Mouse (Mus musculus) CD8-positive naive resting alpha-beta T cell, adult 2 months (primary cell): ENCODE results near the gene Crk.
A peak's percentile ranks its signal among the peaks of the same experiment; 100 is the strongest.
"Not testable (repeated sequence)": the region's sequence is repeated elsewhere in the genome, so short reads cannot be mapped to it uniquely, and the experiment has no call there.

Experiments
- DNase-seq, 2 experiments: peaks; one replicate each; pipeline ENCODE4 v3.0.0; 2022; ENCODE audit warnings: low read depth in 2 of 2, low spot score in 2 of 2

Gene Crk

DNA sequence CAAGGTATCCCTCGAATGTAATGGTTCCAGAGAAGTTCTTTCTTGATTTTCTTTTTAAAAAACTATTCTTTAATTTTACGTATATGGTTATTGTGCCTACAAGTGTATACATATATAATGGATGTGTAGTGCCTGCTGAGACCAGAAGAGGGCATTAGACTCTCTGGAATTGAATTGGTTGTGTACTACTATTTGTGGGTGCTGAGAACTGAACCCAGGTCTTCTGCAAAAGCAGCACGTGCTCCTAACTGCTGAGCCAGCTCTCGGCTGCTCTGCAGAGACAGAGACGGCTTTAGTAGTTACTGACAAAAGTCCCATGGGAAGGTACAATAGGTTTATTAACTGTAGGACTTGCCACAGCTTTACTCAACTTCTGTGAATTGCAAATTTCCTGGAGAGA is 5.4 kb downstream of the Crk start:
- DNase-seq = no peak

DNA sequence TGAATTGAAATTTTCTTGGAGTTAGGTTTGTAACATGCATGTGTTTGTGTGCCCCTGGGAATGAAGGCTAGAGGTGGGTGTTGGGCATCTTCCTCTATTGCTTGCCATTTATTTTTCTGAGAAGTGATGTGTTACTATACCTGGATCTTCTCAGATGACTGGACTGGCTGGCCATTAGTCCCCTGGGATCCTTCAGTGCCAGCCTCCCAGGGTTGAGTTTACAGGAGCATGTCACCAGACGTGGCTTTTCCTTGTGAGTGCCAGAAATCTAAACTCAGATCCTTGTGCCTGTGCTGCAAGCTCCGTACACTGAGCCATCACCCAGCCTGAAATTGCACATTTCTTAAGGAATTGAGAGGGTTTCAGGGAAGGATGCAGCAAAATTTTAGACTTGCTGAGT is 5.9 kb downstream of the Crk start:
- no peak for DNase-seq

DNA sequence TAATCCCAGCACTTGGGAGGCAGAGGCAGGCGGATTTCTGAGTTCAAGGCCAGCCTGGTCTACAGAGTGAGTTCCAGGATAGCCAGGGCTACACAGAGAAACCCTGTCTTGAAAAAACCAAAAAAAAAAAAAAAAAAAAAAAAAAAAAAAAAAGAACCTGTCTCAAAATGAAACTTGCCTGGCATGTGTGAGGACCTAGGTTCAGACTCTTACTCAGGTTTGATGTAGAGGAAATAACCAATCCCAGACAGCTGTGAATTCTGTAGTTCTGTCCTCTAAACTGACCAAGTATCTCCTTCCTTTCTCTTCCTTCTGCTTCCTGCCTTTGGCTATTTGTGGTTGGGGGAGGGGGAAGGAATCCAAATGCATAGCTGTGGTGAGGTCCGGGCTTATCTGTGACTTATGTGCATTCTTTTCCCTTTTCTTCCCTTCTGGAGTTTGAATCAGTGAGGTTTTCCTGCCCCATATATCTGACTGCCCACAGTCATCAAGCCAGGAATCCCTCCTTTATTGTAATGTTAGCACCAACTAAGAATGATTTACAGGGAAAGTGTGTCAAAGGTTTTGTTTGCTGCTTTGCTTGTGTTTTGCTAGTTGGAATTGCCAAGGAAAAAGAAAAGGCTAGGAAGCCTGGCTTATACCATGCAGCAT is 8.4 kb downstream of the Crk start:
- no peak for DNase-seq

DNA sequence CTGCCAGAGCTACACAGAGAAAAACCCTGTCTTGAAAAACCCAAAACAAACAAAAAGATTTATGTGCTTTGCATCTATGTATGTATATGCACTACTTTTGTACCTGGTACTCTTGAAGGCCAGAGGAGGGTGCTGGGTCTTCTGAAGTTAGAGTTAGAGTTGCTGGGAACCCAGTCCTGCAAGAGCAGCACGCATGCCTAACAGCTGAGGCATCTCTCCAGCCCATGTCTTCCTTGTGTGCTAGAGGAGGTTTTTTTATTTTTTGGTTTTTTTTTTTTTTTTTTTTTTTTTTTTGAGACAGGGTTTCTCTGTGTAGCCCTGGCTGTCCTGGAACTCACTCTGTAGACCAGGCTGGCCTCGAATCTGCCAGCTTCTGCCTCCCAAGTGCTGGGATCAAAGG is 9.1 kb downstream of the Crk start:
- no peak for DNase-seq

DNA sequence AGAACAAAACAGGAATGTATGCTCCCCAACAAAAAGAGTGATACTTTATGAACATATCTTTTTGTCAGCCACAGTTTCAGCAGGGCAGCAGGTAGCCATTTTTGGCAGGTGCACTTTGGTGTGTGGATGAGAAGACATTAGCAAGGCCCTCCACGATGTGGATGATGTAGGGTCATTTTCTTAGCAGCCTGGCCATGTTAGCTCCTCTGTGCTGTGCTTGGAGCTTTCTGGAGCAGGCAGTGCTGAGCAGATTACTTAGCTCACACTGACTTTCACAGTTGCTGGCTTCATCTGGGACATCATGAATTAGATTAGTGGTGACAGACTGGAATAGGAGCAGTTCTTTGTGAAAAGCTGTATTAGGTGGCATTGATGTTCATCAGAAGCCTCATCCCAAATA is 10.9 kb downstream of the Crk start:
- DNase-seq = no peak

DNA sequence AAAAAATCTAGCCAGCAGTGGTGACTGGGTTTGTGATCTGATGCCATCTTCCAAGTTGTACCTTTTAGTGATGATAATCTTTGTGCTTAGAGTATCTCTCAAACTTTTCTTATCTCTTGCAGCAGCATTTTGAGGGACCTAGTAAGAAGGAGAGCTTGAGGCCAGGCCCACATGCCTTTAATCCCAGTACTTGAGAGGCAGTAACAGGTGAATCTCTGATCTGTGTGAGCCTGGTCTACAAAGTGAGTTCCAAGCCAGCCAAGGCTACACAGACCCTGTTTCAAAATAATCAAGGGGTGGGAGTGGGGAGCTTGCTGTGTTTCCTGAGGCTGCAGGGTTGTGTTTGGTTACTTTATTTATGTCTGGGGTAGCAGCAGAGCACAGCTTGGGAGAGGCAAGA is 12.0 kb downstream of the Crk start:
- no peak for DNase-seq

DNA sequence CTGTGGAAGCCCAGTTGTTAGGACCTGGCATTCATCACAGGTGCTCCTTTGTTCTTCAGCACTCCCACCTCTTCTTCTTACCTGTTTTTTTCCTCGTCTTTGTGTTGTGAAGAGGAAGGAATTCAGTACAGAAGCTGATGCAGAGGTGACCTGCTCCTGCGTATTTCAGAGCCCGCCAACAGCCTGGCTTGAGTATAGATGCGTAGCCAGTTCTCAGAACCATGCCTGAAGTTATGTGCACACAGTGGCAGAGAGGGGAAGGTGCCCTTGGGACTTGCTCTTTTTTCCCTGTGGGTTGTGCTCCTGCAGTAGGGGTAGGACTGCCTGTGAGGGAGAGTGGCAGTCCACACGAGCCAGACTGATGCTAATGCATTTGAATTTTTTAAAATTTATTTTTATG is 14.5 kb downstream of the Crk start:
- no peak for DNase-seq

DNA sequence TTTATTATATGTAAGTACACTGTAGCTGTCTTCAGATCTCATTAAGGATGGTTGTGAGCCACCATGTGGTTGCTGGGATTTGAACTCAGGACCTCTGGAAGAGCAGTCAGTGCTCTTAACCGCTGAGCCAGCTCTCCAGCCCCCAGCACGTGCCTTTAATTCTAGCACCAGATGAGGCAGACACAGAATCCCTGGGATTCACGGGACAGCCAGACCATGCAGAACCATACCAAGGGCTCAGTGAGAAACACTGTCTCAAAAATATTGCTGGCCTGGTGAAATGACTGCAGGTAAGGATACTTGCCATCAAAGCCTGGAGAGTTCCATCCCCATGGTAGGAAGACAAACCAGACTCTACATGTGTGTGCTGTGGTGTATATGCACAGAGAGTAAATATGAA is 18.4 kb downstream of the Crk start:
- not testable (repeated sequence) for DNase-seq

DNA sequence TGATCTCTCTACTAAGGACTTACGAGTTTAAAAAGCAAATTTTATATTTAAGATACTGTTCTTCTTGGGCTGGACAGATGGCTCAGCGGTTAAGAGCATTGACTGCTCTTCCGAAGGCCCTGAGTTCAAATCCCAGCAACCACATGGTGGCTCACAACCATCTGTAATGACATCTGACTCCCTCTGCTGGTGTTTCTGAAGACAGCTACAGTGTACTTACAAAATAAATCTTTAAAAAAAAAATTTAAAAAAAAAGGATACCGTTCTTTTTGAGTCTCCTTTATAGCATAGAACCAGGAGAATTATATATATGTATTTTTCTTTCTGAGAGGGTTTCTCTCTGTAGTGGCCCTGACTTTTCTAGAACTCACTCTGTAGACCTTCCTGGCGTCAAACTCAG is 21.5 kb downstream of the Crk start:
- no peak for DNase-seq

DNA sequence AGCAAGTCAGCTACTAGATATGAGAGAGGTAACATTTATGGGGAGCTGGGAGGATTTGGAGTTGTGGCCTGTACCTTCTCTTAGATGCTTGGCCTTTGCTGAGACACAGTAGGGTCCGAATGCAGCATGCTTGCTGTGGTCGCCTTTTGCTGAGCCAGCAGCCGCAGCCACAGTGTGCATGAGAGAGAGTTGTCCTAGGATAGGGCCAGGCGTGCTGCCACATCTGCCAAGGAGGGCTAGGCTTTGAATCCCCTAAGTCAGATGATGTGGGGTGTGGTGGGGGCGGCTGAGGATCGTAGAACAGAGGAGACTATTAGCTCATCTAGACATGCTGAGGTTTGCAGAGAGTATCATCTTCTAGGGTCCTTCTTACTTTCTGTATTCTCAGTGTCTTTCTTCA is 23.7 kb downstream of the Crk start:
- DNase-seq = no peak

DNA sequence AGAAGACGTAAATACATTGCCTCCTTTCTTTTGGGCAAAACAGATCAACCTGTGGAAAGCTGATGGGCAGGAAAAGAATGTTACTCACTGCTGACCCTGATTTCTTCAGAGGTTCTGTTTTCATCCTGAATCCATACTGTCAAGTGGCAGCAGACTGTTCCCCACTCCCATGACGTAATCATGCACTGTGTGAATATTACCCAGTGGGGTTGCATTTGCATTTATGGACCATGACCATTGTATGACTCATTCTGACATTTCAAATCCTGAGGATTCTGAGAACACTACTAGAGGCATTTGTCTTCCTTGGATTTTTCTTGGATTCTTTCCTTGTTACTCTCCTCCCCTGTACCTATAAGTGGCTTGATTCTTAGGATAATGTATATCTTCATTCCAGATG is 24.7 kb downstream of the Crk start:
- no peak for DNase-seq

DNA sequence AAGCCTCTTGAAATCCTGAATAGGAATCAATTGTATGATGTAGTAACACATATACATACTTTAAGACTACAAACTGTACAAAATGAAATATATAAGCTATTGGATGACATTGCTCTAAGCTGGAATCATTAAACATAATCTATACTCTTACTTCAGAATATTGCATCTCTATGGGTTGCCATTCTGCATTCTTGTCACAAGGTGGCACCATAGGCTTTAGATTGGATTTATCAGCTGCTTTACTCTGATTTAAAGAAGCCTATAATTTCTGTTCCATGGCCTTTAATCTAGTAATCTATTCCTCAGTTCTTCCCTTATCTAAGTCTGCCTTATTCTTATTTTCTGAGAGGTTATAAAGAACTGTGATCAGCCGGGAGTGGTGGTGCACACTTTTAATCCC is 34.9 kb downstream of the Crk start:
- DNase-seq = peak in 1 of 2 experiments; percentile 50

DNA sequence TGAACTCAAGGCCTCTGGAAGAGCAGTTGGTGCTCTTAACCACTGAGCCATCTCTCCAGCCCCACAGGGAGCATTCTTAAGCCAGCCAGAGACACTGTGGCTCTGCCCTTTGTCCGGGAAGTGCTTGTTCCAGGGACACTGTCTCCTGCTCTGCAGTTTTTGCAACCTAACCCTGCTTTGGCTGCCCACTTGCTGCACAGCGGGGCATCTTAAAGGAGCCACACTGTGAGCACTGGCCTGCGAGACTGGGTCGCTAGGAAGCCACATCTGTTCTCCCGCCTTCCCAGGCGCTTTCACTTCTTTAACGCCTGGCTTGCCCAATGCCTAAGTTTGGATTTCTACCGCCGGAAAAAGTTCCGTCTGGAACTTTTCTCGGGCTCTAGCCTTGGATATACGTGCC is 36.5 kb downstream of the Crk start:
- DNase-seq = no peak

DNA sequence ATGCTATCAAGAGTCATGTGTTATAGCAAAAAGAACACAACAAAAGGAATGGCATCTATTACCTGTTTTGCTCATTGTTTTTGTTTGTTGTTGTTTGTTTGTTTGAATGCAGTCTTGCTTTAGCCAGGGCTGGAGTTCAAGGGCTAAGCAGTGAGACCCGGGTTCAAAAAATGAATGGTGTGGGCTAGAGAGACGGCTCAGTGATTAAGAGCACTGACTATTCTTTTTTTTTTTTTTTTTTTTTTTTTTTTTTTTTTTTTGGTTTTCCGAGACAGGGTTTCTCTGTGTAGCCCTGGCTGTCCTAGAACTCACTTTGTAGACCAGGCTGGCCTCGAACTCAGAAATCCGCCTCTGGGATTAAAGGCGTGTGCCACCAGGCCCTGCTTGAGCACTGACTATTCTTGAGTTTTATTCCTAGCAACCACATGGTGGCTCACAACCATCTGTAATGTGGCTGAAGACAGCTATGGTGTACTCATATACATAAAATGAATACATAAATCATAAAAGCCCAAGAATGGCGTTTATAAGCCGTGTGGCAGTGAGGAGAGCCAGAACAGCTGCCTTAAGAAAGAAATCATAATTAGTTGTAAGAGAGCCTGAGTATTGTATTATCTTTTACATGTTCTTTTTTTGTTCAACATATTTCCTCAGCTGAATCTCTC is 37.7 kb downstream of the Crk start:
- DNase-seq = no peak

DNA sequence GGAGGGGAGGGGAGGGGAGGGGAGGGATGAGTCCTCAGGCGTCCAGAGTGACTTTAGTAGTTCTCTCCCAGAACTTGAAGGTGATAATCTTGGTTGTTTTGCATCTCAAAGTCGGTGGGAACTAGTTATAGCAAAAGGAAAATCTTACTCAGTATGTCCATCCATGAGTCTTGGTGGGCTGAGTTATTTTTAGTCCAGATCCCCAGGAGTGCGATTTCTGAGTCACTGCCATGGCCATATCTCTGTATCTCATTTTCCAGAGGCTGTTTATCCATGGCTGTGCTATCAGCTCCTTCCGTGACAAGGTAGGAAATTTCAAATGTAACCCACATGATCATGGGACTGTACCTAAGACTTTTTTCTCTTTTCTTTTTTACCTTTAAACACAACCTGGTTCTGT is 43.3 kb downstream of the Crk start:
- DNase-seq = no peak

DNA sequence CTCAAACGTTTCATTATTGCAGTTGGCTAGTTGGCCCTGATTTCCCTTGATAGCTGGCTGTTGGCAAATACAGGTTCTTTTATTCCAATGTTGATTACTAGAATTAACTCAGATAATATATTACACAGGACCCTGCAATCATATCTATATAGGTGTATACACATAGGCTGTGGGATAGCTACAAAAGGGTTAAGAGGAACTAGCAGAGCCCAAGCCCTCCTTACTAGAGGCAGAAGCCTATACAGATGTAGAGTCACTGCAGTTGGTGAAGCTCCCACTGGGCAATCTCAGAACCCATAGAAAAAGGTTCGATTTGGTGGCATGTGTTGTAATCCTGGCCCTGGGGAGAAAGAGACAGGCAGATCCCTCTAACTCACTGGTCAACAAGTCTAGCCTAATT is 48.1 kb downstream of the Crk start:
- DNase-seq = no peak

DNA sequence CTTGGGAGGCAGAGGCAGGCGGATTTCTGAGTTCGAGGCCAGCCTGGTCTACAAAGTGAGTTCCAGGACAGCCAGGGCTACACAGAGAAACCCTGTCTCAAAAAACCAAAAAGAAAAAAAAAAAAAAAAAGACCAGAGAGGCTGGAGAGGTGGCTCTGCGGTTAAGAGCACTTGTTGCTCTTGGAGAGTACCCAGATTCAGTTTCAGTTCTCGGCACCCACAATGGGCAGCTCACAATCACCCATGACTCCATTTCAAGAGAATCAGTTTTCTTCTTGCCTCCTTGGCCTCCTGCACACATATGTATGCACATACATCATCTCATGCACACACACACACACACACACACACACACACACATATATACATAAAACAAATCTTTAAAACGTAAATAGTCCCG is 48.6 kb downstream of the Crk start:
- DNase-seq = not testable (repeated sequence)

DNA sequence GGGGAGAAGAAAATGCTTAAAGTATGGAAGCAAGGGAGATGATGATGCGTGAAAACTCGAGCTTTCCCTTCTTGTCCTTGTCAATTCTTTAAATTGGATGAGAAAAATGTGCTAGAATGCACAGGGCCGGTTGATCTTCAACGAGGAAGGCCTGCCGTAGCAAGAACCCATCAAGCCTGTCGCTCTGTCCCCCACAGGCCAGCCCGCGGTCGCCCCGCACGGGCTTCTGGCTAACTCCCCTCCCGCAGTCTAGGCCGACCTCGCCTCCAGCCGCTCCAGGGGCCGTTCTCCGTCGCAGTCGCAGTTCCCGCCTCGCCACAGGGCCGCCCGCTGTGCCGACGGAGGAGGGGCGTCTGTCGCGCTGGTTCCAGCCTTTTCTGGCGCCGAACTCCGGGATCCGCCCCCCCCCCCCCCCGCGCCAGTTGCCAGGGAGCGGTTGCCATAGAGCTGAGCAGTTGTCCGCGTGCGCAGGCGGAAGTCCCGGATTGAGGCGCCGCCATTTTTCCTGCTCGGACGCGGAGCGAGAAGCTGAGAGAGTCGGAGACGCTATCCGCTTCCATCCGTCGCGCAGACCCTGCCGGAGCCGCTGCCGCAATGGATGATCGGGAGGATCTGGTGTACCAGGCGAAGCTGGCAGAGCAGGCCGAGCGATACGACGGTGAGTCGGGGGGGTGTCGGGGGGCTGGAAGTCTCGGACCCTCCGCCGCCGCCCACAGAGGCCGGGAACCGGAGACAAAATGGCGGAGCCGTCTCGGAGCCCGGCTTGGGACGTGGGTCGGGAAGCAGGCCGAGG is 53.6 kb downstream of the Crk start, which contains the start of gene Ywhae:
Gene Ywhae (plus strand): TSS at position 436 of the 793 bp plus-strand sequence.
- peak; percentile 80 to 83 for DNase-seq

DNA sequence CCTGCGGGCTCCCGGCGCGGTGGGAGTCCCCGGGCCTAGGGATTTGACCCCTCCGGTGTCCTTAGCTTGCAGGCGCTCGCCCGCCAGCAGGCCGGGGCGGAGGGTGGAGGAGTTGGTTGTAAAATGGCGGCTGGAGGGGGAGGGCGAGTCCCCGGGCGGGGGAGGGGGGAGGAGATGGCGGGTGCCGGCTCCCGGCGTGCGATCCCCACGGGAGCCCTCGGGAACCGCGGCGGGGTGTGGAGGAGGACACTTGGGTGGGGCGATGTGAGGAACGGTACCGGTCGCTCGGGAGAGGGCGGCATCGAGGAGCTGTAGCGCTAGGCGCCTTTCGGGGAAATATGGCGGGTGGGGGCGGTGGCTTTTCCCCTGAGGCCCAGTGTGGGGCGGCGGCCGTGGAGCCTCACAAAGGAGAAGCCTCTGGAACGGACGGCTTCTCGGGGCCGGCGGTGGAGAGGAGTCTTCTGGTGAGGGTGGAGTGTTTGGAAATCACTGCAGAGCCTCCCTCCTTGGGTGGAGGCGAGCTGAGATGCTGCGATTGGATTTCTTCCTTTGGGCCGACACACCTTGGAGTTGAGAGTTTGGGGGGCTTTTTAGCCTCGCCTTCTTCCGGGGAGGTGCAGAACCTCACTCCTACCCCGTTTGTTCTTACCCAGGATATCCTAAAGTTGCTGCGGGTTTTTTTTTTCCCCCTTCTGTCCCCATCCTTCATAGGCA is 54.3 kb downstream of the Crk start:
- peak in 1 of 2 experiments; percentile 60 for DNase-seq

DNA sequence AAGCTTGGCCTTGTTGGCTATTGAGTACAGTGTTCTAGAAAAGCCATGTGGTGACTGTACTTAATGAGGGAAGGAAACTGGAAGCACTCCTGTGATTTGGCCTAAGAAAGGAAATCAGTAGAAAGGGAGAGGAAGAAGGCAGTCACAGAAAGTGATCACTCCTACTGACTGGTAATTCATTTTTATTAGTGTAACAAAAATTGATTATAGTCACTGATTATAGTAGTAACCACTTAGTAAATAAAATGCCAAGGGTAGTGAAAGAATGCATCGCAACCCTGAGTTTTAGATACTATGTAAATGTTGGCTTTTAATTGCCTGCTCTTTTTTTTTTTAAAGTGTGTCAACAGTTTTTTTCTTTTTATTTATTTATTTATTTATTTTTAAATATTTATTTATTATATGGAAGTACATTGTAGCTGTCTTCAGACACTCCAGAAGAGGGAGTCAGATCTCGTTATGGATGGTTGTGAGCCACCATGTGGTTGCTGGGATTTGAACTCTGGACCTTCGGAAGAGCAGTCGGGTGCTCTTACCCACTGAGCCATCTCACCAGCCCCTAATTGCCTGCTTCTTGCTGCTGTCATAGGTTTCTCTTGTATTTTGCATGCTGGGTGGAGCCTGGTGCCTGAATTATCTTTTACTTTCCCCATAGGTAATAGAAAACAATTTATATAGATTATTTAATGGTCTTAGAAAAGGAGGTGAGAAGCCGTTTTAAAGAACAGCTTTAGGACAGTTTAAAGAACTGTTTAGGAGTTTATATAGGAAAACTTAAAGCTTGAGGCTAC is 56.6 kb downstream of the Crk start:
- no peak for DNase-seq

DNA sequence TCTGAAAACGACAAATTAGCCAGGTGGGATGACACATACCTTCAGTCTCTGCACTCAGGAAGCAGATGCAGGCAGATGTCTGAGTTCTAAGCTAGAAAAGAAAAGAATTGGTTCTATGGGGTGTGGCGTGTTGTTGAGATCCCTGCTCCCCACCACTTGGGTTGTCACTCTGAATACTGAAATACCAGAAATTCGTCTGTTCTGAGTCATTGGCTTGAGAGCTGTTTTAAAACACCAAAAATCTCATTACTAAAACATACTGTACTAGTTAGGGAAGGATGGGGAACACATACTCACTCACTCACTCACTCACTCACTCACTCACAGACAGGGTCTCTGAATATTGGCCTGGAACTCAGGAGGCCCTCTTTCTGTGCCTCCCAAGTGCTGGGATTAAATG is 57.9 kb downstream of the Crk start:
- DNase-seq = no peak
